Mouse (Mus musculus) ES-E14 (cell line): Measurements from ENCODE around the gene Inf2.

Experiments
- CHD2 ChIP-seq: IDR thresholded peaks from 2 replicates; pipeline ENCODE4 v1.6.1; 2014; ENCODE audit warnings: mild to moderate bottlenecking, low read depth, low read length, inconsistent platforms
- HCFC1 ChIP-seq: IDR thresholded peaks from 2 replicates; pipeline ENCODE4 v1.6.1; 2012; ENCODE audit warnings: low read length, inconsistent platforms, borderline replicate concordance; ENCODE audit not compliant: insufficient read depth
- MAFK ChIP-seq: IDR thresholded peaks from 2 replicates; pipeline ENCODE4 v1.6.1; 2014; ENCODE audit warnings: mild to moderate bottlenecking, low read depth, low read length, inconsistent platforms; ENCODE audit not compliant: insufficient read depth
- ZC3H11A ChIP-seq: IDR thresholded peaks from 2 replicates; pipeline ENCODE4 v1.6.1; 2012; ENCODE audit warnings: low read depth, mild to moderate bottlenecking, inconsistent platforms, low read length, borderline replicate concordance
- ZNF384 ChIP-seq: IDR thresholded peaks from 2 replicates; pipeline ENCODE4 v1.6.1; 2012; ENCODE audit warnings: low read depth, low read length, inconsistent platforms

- TF ChIP-seq MAFK (no peak), ZNF384 (no peak), HCFC1 (no peak), ZC3H11A (no peak), CHD2 (no peak)
These were observed 16.4 kb downstream of the Inf2 start for GRCm38 (mm10) chr12:112604709-112605649.
